Mouse (Mus musculus) heart, postnatal 14 days (tissue): ENCODE results near the gene Col5a2. TPM values are rescaled to one million over a fixed set of nuclear protein-coding genes. Genes with fewer than 3 reads are reported as not detected.
A peak's percentile ranks its signal among the peaks of the same experiment; 100 is the strongest.
"Not testable (repeated sequence)": the region's sequence is repeated elsewhere in the genome, so short reads cannot be mapped to it uniquely, and the experiment has no call there.

Experiments used
- DNase-seq, 2 experiments: peaks; one replicate each; pipeline ENCODE4 v3.0.0; 2021 to 2022
- intact Hi-C: fragments of 180-260 bp; cut with DNase I; formaldehyde crosslinking; loops from one replicate; pipeline ENCODE4 v1.15.1; 2025
- total RNA-seq, 2 experiments: library from RNA; stranded (reverse); gene quantifications; 2 replicates each; pipeline ENCODE4 v1.2.3; 2021

Col5a2 gene
- total RNA-seq, 2 experiments from 2014 or later = 63.9 to 69.1 TPM

DNA sequence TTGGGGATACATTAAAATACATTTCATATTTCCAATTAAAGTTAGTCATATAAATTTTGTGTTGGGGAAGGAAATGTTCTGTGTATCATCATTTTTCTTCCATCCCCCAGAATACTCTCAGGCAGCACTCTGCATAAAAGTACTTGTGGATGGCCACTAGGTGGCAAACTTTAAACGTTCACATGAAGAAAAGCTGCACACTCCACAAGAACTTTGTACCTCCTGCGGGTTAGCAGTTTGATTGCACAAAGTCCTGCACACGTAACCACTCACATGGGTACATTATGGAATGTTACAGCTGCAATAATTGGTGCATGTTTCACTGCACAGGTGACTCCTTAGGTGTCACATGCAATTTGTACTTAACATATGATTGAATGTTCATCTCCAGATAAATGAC is 71.2 kb downstream of the Col5a2 start:
- peak; percentile 17 to 45 for DNase-seq
- intact Hi-C loops = loop anchor here (2.0 to 10.0 kb wide), 4 partner anchors 70 to 877 kb away; partner anchors contain the start of genes Col5a2 and Gulp1

DNA sequence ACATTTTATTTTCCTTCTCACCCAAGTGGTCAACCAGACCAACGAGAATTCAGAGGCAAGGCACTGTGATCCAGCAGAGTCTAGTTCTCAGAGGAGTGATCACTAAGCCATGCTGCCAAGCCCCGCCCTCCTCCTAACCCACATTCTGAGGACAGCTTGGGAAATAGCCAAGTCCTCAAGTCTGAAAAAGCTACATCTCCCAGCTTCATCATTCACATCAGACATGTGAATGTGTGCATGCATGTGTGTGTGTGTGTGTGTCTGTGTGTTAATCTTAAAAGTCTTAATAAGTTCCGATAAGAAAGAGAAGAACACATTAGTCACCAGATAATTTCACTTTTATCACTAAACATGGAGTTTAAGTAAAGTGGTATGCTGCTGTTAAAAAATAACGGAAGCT is 72.6 kb downstream of the Col5a2 start:
- DNase-seq = peak; percentile 63 to 69
- intact Hi-C loops = loop anchor here (5.0 to 10.0 kb wide), 3 partner anchors 72 to 876 kb away; partner anchors contain the start of genes Col5a2 and Gulp1

DNA sequence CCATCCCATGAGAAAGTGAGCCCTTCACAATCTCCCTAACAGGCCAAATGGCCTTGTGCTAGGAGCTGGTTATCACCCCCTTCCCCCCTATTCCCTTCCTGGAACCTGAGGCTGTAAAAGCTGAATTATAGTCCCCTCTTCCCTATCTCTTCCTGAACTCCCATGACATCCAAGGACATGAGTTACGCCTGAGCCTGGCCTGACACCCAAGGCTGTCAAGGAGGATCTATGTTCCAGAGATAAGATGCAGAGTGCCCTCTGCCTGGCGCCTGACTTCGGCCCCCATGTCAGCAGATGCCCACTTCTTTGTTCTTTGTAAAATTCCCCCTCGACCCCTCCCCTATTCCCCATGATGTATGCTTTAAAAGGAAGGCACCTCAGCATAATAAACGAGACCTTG is 73.9 kb downstream of the Col5a2 start:
- DNase-seq = not testable (repeated sequence)
- intact Hi-C loops = loop anchor here (10.0 kb wide), 1 partner anchor 684 kb away; no protein-coding TSS in a partner anchor

DNA sequence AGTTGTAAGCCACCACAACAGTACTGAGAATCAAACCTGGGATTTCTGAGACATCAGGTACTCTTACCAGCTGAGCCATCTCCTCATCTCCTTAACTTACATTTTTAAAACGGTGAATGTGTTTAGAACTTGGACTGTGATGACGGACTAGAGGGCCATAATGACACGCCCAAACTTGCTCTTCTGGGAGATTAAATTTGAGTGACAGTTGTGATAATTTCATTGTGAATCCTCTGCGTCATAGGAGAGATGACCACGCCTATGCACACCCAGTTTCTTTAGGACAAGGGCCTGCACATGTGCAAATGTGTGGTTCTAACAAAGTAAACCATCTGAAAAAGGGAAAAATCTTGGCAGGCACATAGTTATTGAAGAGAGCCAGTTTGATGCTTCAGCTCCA is 79.2 kb downstream of the Col5a2 start:
- intact Hi-C loops = loop anchor here (10.0 kb wide), 1 partner anchor 679 kb away; no protein-coding TSS in a partner anchor

DNA sequence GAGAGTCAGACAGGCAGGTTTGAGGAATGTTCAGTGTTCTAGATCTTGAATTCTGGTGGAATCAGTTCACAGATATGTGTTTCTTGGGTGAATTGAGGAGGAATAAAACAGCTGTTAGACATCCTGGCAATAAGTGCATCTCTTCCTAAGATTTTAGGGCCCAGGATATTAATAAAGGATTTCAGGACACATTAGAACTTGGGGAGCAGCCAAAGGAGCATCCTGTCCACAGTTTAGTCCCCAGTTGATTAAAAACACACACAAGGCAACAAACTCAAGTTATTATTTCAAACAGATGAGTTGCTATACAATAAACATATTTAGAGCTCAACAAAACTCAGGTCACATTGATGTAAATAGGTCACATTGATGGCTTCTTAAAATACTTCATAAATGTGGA is 82.5 kb downstream of the Col5a2 start:
- intact Hi-C loops = loop anchor here (10.0 kb wide), 1 partner anchor 676 kb away; no protein-coding TSS in a partner anchor
- no peak for DNase-seq

More for the DNA sequence above, 79.2 kb downstream of the Col5a2 start:
- no peak for DNase-seq

DNA sequence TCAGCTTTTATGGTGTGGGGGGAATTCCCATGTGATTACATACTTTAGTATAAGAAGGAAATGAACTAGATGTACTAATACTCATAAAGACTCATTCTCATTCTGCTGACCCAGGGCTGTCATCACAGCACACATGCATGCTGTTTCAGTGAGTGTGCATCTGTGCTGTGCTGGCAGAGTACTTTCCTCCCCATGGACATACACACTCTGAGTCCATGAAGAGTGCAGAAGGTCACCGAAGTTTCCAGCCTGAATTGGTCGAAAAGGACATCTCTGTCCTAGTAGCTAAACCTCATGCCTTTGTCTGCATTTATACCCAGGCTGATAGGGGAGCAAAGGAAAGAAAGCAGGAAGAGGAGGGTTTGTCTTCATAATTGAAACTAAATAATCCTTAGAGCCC is 83.2 kb downstream of the Col5a2 start:
- DNase-seq = peak in 1 of 2 experiments; percentile 3
- intact Hi-C loops = loop anchor here (10.0 kb wide), 1 partner anchor 675 kb away; no protein-coding TSS in a partner anchor

DNA sequence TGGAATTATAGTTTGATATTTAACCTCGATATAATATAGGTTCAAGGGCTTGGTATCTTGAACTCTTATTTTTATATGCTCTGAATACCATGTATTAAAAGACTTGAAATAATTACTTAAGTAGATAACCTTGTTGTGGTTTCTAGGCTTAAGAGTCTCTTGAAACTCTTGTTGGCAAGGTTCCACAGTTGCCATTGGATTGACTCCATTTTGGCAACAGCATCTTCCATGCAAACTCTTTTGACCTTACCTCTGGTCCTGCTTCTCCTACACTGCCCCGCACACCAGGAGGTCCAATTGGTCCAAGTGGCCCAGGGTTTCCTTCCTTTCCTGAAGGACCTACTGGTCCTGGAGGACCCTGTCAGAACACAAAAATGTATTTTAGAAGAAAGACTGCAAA is 121.2 kb downstream of the Col5a2 start:
- peak; percentile 19 to 34 for DNase-seq
- intact Hi-C loops = loop anchor here (10.0 kb wide), 1 partner anchor 637 kb away; no protein-coding TSS in a partner anchor

DNA sequence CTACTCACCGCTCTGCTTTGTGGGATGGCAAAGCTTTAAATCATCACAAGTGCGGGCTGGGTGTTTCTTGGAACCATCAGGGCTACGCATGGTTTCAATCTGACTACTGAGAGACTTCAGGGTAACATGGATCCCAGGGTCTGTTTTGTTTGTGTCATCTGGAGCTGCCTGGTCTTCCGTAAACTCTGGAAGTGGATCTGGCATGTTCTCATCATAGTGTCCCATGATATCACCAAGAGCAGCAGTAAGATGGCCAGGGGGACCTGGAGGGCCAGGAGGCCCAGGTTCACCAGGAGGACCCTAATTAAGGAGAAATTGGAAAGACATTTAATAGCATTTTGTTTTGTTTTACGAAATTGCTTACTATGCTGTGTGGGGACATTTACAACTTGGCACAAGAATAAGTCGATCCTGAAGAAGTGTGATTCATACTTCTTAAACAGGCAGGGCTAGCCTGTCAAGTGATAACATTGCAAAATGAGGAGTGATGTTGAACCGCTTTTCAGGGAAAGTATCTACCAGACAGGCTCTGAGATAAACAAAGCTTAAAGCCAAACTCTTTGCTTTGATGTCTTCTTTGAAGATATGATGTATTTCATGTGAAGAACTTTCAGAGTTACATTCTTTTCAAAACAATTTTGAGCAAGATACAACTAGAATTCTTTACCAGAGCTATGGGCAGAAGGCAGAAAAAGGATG is 122.9 kb downstream of the Col5a2 start:
- intact Hi-C loops = loop anchor here (10.0 kb wide), 1 partner anchor 635 kb away; no protein-coding TSS in a partner anchor
- DNase-seq = no peak

DNA sequence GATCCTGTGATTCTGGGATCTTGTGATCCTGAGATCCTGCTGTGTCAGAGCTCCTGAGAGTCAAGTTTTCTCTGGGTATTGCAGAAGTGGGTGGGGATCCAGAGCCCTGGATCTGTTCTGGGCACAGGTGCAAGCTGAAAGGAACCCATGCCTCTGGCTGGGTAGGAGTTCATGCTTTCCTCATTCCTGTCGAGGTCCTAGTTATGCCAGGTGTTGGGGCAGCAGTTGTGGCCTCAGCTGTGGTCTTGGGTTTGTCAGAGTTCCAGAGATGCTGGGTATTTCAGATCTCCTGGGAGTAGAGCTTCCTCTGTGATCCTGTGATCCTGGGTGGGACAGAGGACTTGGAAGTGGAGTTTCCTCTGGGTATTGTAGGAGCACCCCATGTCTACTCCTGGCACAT is 137.7 kb downstream of the Col5a2 start:
- intact Hi-C loops = no loop called here
- DNase-seq = no peak

DNA sequence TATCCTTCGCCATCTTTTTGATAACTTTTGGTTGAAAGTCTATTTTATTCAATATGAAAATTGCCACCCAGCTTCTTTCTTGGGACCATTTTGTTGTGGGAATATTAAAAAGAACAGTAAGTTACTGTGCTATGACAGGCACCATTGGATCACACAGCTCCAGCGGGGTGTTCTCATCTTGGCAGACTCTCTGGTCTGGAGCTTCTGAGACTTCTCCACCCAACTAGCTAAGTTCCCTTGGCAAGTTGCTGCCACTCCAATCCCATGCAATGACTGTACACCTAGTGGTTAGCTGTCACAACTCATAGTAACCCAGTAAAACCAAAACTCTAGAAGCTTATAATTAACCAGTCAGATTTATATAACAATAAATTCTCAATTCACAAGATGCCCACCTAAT is 139.8 kb downstream of the Col5a2 start:
- no peak for DNase-seq
- intact Hi-C loops = no loop called here

DNA sequence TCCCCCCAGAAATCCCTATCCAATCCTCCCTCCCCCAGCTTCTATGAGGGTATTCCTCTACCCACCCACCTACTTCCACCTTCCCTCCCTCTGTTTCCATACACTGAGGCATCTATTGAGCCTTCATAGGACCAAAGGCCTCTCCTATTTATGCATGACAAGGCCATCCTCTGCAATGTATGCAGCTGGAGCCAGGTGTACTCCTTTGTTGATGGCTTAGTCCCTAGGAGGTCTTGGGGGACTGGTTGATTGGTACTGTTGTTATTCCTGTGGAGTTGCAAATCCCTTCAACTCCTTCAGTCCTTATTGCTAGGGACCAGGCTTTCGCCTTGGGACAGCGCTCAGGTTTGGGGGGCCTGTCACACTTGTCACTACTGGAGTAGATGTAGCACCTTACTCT is 143.4 kb downstream of the Col5a2 start:
- no peak for DNase-seq
- intact Hi-C loops = no loop called here

DNA sequence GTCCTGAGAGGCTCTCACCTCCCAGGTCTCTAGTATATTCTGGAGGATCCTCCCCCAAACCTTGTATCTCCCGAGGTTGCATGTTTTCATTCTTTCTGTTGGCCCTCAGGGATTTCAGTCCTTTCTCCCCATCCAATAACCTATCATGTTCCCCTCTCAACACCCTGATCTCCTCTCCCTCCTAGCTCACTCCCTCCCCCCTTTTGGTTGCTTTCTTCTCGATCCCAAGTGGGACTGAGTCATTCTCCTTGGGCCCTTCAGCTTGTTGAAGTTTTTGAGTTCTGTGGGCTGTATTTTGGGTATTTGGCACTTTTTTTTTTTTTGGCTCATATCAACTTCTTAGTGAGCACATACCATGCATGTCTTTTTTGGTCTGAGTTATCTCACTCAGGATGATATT is 143.9 kb downstream of the Col5a2 start:
- intact Hi-C loops = no loop called here
- DNase-seq = no peak

DNA sequence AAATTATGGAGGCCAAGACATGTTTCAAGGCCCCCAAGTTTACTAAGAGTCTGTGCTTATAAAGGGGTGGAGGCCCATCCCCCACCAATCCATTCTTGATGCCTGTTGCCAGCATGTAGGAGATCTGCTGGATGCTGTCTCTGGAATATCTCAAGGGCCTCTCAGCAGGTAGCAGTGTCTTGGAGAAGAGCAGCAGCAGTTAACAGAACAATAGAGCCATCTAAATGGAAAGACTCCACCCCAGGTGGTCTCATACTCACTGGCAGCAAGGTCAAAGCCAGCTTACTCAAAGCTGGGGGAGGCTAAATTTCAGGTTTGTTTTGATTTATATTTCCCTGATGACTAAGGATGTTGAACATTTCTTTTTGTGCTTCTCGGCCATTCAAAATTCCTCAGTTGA is 145.1 kb downstream of the Col5a2 start:
- DNase-seq = no peak
- intact Hi-C loops = no loop called here

DNA sequence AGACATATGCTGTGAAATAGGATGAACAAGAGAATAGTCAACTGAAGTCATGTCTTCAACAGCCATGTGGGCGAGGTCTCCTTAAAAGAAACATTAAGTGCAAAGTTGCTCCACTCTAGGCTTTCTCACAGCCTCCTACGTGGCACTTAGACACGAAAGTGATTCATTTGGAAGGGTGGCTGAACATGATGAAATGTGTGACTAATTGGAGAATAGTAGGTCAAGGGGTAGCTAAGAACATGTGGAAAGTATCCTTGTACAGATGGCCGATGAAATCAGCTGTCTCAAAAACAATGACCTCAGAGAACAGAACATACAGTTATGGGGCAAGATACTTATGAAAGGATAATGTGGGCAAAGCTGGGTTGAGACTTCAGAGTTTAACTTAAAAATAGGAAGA is 147.1 kb downstream of the Col5a2 start:
- DNase-seq = peak in 1 of 2 experiments; percentile 24
- intact Hi-C loops = no loop called here

DNA sequence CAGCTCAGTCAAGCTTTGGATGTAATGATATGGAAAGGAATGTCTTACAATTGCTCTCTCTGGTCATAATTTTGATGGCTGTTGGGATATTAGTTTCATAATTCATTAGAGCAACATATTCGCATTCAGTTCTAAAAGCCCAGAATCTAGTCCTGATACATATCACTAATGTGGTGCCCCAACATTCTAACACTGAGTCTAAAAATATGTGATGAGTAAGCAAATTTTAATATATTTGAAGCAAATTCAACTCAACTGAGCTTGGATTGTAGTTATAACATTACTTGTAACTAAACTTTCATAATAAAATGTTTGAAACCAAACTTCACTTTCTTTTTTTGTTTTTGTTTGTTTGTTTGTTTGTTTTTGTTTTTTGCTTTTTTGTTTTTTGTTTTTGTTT is 173.9 kb downstream of the Col5a2 start:
- no peak for DNase-seq
- intact Hi-C loops = no loop called here

Other genes with a start within 250 kb of the Col5a2 start
- gene Col3a1, start 191.7 kb downstream of the Col5a2 start, total RNA-seq = 1,000 to 10,000 TPM; 1,086 to 1,192 TPM